Comparison of ENCODE assay signal across 36 mouse cellular contexts in the genomic region with DNA sequence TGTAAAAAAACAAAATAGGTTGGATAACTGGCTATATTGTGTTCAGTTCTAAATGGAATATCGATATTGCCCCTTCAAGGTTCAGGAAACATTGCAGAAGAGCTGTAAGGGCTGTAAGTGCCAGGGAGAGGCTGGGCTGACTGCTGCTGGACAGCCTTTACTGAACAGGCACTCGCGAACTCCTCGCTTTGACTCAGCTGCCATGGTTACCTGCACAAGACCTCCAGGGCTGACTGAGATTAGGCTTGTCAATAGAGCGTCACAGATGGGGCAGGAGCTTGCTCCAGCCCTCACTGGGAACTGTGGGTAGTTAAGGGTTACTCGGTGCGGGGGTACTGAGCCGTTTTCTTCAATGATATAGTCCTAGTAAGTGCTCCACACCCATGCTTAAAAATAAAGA. TPM values are rescaled to one million over a fixed set of nuclear protein-coding genes. Genes with fewer than 3 reads are reported as not detected.
A peak's percentile ranks its signal among the peaks of the same experiment; 100 is the strongest.
DNase-seq lines count a peak whose midpoint lies in the region; ATAC-seq and TF ChIP-seq lines count a peak whose summit lies in the region.
"Had no signal": no experiment of that assay in that cellular context is flagged by ENCODE, and none has a peak within 500 bp of the region (broad histone marks: within the 10 kb centered on the region; RNA-seq: fewer than 3 reads in every experiment).

No protein-coding gene starts in this region.

- no peak overlapping the region for H3K4me3 ChIP-seq in midbrain, embryonic 10.5 days
- H3K4me3 ChIP-seq in midbrain, embryonic 11.5 days (ENCODE audit: low read depth, low read length): no peak overlapping the region
- H3K4me3 ChIP-seq in midbrain, embryonic 13.5 days (replicated peaks): no peak overlapping the region
- no peak overlapping the region for H3K4me3 ChIP-seq in midbrain, postnatal 0 days (ENCODE audit: low read depth, low read length)
- H3K4me3 ChIP-seq: forebrain, embryonic 15.5 days; heart, embryonic 10.5 days; heart, embryonic 15.5 days; midbrain, embryonic 12.5 days; myocyte; neural tube, embryonic 13.5 days had no signal

- WGBS in midbrain, embryonic 10.5 days: 38% methylated on average over 8 of the region's 8 CpGs
- 20% methylated on average over 8 of the region's 8 CpGs for WGBS in midbrain, embryonic 11.5 days
- 35% methylated on average over 8 of the region's 8 CpGs for WGBS in midbrain, embryonic 13.5 days
- 23% methylated on average over 8 of the region's 8 CpGs for WGBS in midbrain, postnatal 0 days

- no peak; the same call in 1 of the 2 replicates for ATAC-seq in midbrain, embryonic 11.5 days (ENCODE audit: low FRiP score)
- peak; percentile 58 for ATAC-seq in midbrain, embryonic 13.5 days
- peak; percentile 77 for ATAC-seq in midbrain, postnatal 0 days (ENCODE audit: low FRiP score)
- ATAC-seq in megakaryocyte, adult 5-6 weeks (ENCODE audit: poor library complexity, severe bottlenecking): no peak
- ATAC-seq: CD4-positive, CD25-positive, alpha-beta regulatory T cell, adult 4 months; forebrain, embryonic 15.5 days had no signal

- H3K4me2 ChIP-seq in midbrain, embryonic 11.5 days: no peak overlapping the region
- no peak overlapping the region for H3K4me2 ChIP-seq in midbrain, embryonic 13.5 days (replicated peaks)
- H3K4me2 ChIP-seq in midbrain, postnatal 0 days (ENCODE audit: low read depth, low read length, poor library complexity, severe bottlenecking): no peak overlapping the region
- H3K4me2 ChIP-seq: forebrain, embryonic 15.5 days; heart, embryonic 15.5 days; lung, embryonic 14.5 days; midbrain, embryonic 12.5 days; neural tube, embryonic 13.5 days had no signal

- H3K36me3 ChIP-seq in midbrain, embryonic 10.5 days: no peaks in the 10 kb centered on the region
- no peaks in the 10 kb centered on the region for H3K36me3 ChIP-seq in midbrain, embryonic 11.5 days (ENCODE audit: control insufficient read depth, insufficient read depth, low read length)
- H3K36me3 ChIP-seq in midbrain, embryonic 13.5 days: no peaks in the 10 kb centered on the region
- H3K36me3 ChIP-seq in midbrain, postnatal 0 days (ENCODE audit: insufficient read depth, low read length): no peaks in the 10 kb centered on the region
- H3K36me3 ChIP-seq: forebrain, embryonic 15.5 days; heart, embryonic 10.5 days; heart, embryonic 15.5 days; midbrain, embryonic 12.5 days; neural tube, embryonic 13.5 days had no signal

- no peak for TF ChIP-seq CTCF in midbrain, postnatal 0 days (IDR thresholded peaks at IDR 0.05)

- DNase-seq in heart, adult 11 months: peak; percentile 49
- DNase-seq in heart, adult 18-20 months: no peak
- peak; percentile 20 for DNase-seq in midbrain, embryonic 10.5 days (ENCODE audit: low spot score)
- DNase-seq in midbrain, embryonic 11.5 days (ENCODE audit: low spot score, missing footprints): no peak
- peak; percentile 6 for DNase-seq in midbrain, postnatal 0 days (ENCODE audit: low spot score)
- DNase-seq: adrenal gland, postnatal 25 days; cerebellum, adult 18-20 months; cerebellum, postnatal 10 days; heart, postnatal 36 days; kidney, adult 11 months; kidney, postnatal 14 days; layer of hippocampus, adult 9-11 months; liver; lung, embryonic 14.5 days; lung, postnatal 14 days; thymus, postnatal 14 days had no signal

- no peaks in the 10 kb centered on the region for H3K27me3 ChIP-seq in midbrain, embryonic 10.5 days (ENCODE audit: low read depth, poor library complexity, severe bottlenecking)
- no peaks in the 10 kb centered on the region for H3K27me3 ChIP-seq in midbrain, embryonic 11.5 days (ENCODE audit: control insufficient read depth, insufficient read depth, low read length)
- no peaks in the 10 kb centered on the region for H3K27me3 ChIP-seq in midbrain, embryonic 13.5 days
- no peaks in the 10 kb centered on the region for H3K27me3 ChIP-seq in midbrain, postnatal 0 days (ENCODE audit: insufficient read depth, low read length)
- H3K27me3 ChIP-seq: forebrain, embryonic 15.5 days; heart, embryonic 15.5 days; midbrain, embryonic 12.5 days; neural tube, embryonic 13.5 days had no signal

- H3K9me3 ChIP-seq in midbrain, embryonic 10.5 days (replicated peaks): no peaks in the 10 kb centered on the region
- no peaks in the 10 kb centered on the region for H3K9me3 ChIP-seq in midbrain, embryonic 11.5 days (ENCODE audit: control insufficient read depth, low read length)
- no peaks in the 10 kb centered on the region for H3K9me3 ChIP-seq in midbrain, embryonic 13.5 days
- no peaks in the 10 kb centered on the region for H3K9me3 ChIP-seq in midbrain, postnatal 0 days (ENCODE audit: low read length)
- H3K9me3 ChIP-seq: forebrain, embryonic 15.5 days; heart, embryonic 15.5 days; midbrain, embryonic 12.5 days; neural tube, embryonic 13.5 days had no signal

- H3K4me1 ChIP-seq in midbrain, embryonic 10.5 days: peaks cover 4% of the 10 kb centered on the region
- 0 out of 2 replicates have a peak, but pooled peaks cover 2% of the 10 kb centered on the region for H3K4me1 ChIP-seq in midbrain, embryonic 11.5 days (ENCODE audit: control insufficient read depth, insufficient read depth, low read length)
- H3K4me1 ChIP-seq in midbrain, embryonic 13.5 days (replicated peaks): no peaks in the 10 kb centered on the region
- no peaks in the 10 kb centered on the region for H3K4me1 ChIP-seq in midbrain, postnatal 0 days (ENCODE audit: insufficient read depth, low read length)
- H3K4me1 ChIP-seq: forebrain, embryonic 15.5 days; heart, embryonic 10.5 days; heart, embryonic 15.5 days; midbrain, embryonic 12.5 days; neural tube, embryonic 13.5 days had no signal

- no peak overlapping the region for H3K9ac ChIP-seq in midbrain, embryonic 11.5 days (ENCODE audit: low read length)
- H3K9ac ChIP-seq in midbrain, embryonic 13.5 days (replicated peaks): no peak overlapping the region
- H3K9ac ChIP-seq in midbrain, postnatal 0 days (replicated peaks; ENCODE audit: low read length, poor library complexity, severe bottlenecking): no peak overlapping the region
- H3K9ac ChIP-seq: forebrain, embryonic 15.5 days; heart, embryonic 15.5 days; liver, embryonic 14.5 days; lung, embryonic 14.5 days; midbrain, embryonic 12.5 days; neural tube, embryonic 13.5 days had no signal

- no peak overlapping the region for H3K27ac ChIP-seq in midbrain, embryonic 10.5 days (replicated peaks)
- H3K27ac ChIP-seq in midbrain, embryonic 11.5 days (ENCODE audit: low read depth, low read length): no peak overlapping the region
- no peak overlapping the region for H3K27ac ChIP-seq in midbrain, embryonic 13.5 days
- H3K27ac ChIP-seq in midbrain, postnatal 0 days (ENCODE audit: low read depth, low read length): no peak overlapping the region
- H3K27ac ChIP-seq: forebrain, embryonic 15.5 days; heart, embryonic 10.5 days; heart, embryonic 15.5 days; liver, embryonic 14.5 days; midbrain, embryonic 12.5 days; neural tube, embryonic 13.5 days had no signal

RNA-seq across cellular contexts. Expression of gene Klk12, which starts 2.2 kb away (rescaled TPM):
- total RNA-seq in heart, adult 18-20 months (2021): not detected
- not detected in 2 replicates for polyA plus RNA-seq in midbrain, embryonic 10.5 days (2016; fragmentation: Nextera tagmentation; extraction: Ambion mirVana)
- not detected in 2 replicates for polyA plus RNA-seq in midbrain, embryonic 11.5 days (2014; fragmentation: Nextera tagmentation; extraction: Ambion mirVana)
- not detected in 2 replicates for polyA plus RNA-seq in midbrain, embryonic 13.5 days (2015; fragmentation: Nextera tagmentation; extraction: Ambion mirVana)
- total RNA-seq in midbrain, postnatal 0 days (2014; rRNA removed): not detected in 2 replicates
- polyA plus RNA-seq in midbrain, postnatal 0 days (2015; fragmentation: Nextera tagmentation; extraction: Ambion mirVana): not detected in 2 replicates
- not detected in 2 replicates for total RNA-seq in megakaryocyte, adult 5-6 weeks (2015)
- not detected in 2 replicates for total RNA-seq in megakaryocyte, adult 5-6 weeks (2017)
- total RNA-seq: adrenal gland, adult 18-20 months; adrenal gland, postnatal 25 days; gastrocnemius, adult 8-10 months; heart, postnatal 36 days; left cerebral cortex, adult 18-20 months; left cerebral cortex, postnatal 14 days had no signal
- polyA plus RNA-seq: CD4-positive, CD25-positive, alpha-beta regulatory T cell, adult 4 months; cortical plate, adult 2 months; embryonic facial prominence, embryonic 11.5 days; forebrain, embryonic 15.5 days; gonadal fat pad, adult 2 months; heart, embryonic 10.5 days; heart, embryonic 15.5 days; kidney, embryonic 14.5 days; limb, embryonic 11.5 days; liver, embryonic 14.5 days; lung, embryonic 14.5 days; midbrain, embryonic 12.5 days; neural tube, embryonic 13.5 days; urinary bladder, adult 2 months had no signal

RNA-seq across cellular contexts. Expression of gene Klk11, which starts 7.9 kb away (rescaled TPM):
- under 1 TPM in 1 of 2 experiments, not detected in 1; 0.30 TPM for total RNA-seq in heart, adult 18-20 months (2021)
- polyA plus RNA-seq in midbrain, embryonic 10.5 days (2016; fragmentation: Nextera tagmentation; extraction: Ambion mirVana): not detected in 2 replicates
- 0.19 TPM in 1 of 2 replicates, not detected in the other for polyA plus RNA-seq in midbrain, embryonic 11.5 days (2014; fragmentation: Nextera tagmentation; extraction: Ambion mirVana)
- not detected in 2 replicates for polyA plus RNA-seq in midbrain, embryonic 13.5 days (2015; fragmentation: Nextera tagmentation; extraction: Ambion mirVana)
- total RNA-seq in midbrain, postnatal 0 days (2014; rRNA removed): 0.19 TPM in 1 of 2 replicates, not detected in the other
- not detected in 2 replicates for polyA plus RNA-seq in midbrain, postnatal 0 days (2015; fragmentation: Nextera tagmentation; extraction: Ambion mirVana)
- total RNA-seq in megakaryocyte, adult 5-6 weeks (2015): not detected in 2 replicates
- total RNA-seq in megakaryocyte, adult 5-6 weeks (2017): not detected in 2 replicates
- total RNA-seq: adrenal gland, adult 18-20 months; adrenal gland, postnatal 25 days; left cerebral cortex, adult 18-20 months; left cerebral cortex, postnatal 14 days had no signal
- polyA plus RNA-seq: cortical plate, adult 2 months; embryonic facial prominence, embryonic 11.5 days; forebrain, embryonic 15.5 days; gonadal fat pad, adult 2 months; heart, embryonic 10.5 days; kidney, embryonic 14.5 days; limb, embryonic 11.5 days; liver, embryonic 14.5 days; lung, embryonic 14.5 days; midbrain, embryonic 12.5 days; neural tube, embryonic 13.5 days had no signal

RNA-seq across cellular contexts. Expression of gene Klk10, which starts 14.4 kb away (rescaled TPM):
- total RNA-seq in heart, adult 18-20 months (2021): under 1 TPM; 0.20 to 0.49 TPM
- polyA plus RNA-seq in midbrain, embryonic 10.5 days (2016; fragmentation: Nextera tagmentation; extraction: Ambion mirVana): 0.19 and 0.36 TPM in 2 replicates
- 0.19 and 0.29 TPM in 2 replicates for polyA plus RNA-seq in midbrain, embryonic 11.5 days (2014; fragmentation: Nextera tagmentation; extraction: Ambion mirVana)
- not detected in 2 replicates for polyA plus RNA-seq in midbrain, embryonic 13.5 days (2015; fragmentation: Nextera tagmentation; extraction: Ambion mirVana)
- total RNA-seq in midbrain, postnatal 0 days (2014; rRNA removed): 0.66 TPM in 1 of 2 replicates, not detected in the other
- polyA plus RNA-seq in midbrain, postnatal 0 days (2015; fragmentation: Nextera tagmentation; extraction: Ambion mirVana): 0.28 TPM in 1 of 2 replicates, not detected in the other
- not detected in 2 replicates for total RNA-seq in megakaryocyte, adult 5-6 weeks (2015)
- total RNA-seq in megakaryocyte, adult 5-6 weeks (2017): not detected in 2 replicates
- total RNA-seq: adrenal gland, postnatal 25 days; left cerebral cortex, adult 18-20 months had no signal
- polyA plus RNA-seq: neural tube, embryonic 13.5 days had no signal

RNA-seq across cellular contexts. Expression of gene Klk9, which starts 25.2 kb away (rescaled TPM):
- total RNA-seq in heart, adult 18-20 months (2021): not detected
- polyA plus RNA-seq in midbrain, embryonic 10.5 days (2016; fragmentation: Nextera tagmentation; extraction: Ambion mirVana): not detected in 2 replicates
- not detected in 2 replicates for polyA plus RNA-seq in midbrain, embryonic 11.5 days (2014; fragmentation: Nextera tagmentation; extraction: Ambion mirVana)
- 0.13 and 0.20 TPM in 2 replicates for polyA plus RNA-seq in midbrain, embryonic 13.5 days (2015; fragmentation: Nextera tagmentation; extraction: Ambion mirVana)
- not detected in 2 replicates for total RNA-seq in midbrain, postnatal 0 days (2014; rRNA removed)
- polyA plus RNA-seq in midbrain, postnatal 0 days (2015; fragmentation: Nextera tagmentation; extraction: Ambion mirVana): 0.15 TPM in 1 of 2 replicates, not detected in the other
- not detected in 2 replicates for total RNA-seq in megakaryocyte, adult 5-6 weeks (2015)
- total RNA-seq in megakaryocyte, adult 5-6 weeks (2017): not detected in 2 replicates
- total RNA-seq: adrenal gland, adult 18-20 months; adrenal gland, postnatal 25 days; gastrocnemius, adult 8-10 months; heart, postnatal 36 days; left cerebral cortex, adult 18-20 months; left cerebral cortex, postnatal 14 days had no signal
- polyA plus RNA-seq: CD4-positive, CD25-positive, alpha-beta regulatory T cell, adult 4 months; cortical plate, adult 2 months; embryonic facial prominence, embryonic 11.5 days; forebrain, embryonic 15.5 days; gonadal fat pad, adult 2 months; heart, embryonic 10.5 days; heart, embryonic 15.5 days; kidney, embryonic 14.5 days; limb, embryonic 11.5 days; liver, embryonic 14.5 days; lung, embryonic 14.5 days; midbrain, embryonic 12.5 days; myocyte; neural tube, embryonic 13.5 days; urinary bladder, adult 2 months had no signal

RNA-seq across cellular contexts. Expression of gene Klk8, which starts 30.9 kb away (rescaled TPM):
- 10 to 100 TPM in 1 of 2 experiments, 1 to 10 TPM in 1; 8.9 to 10.2 TPM for total RNA-seq in heart, adult 18-20 months (2021)
- 9.5 and 10.0 TPM in 2 replicates for polyA plus RNA-seq in midbrain, embryonic 10.5 days (2016; fragmentation: Nextera tagmentation; extraction: Ambion mirVana)
- 7.6 and 7.8 TPM in 2 replicates for polyA plus RNA-seq in midbrain, embryonic 11.5 days (2014; fragmentation: Nextera tagmentation; extraction: Ambion mirVana)
- 4.5 and 4.9 TPM in 2 replicates for polyA plus RNA-seq in midbrain, embryonic 13.5 days (2015; fragmentation: Nextera tagmentation; extraction: Ambion mirVana)
- 6.7 and 9.5 TPM in 2 replicates for total RNA-seq in midbrain, postnatal 0 days (2014; rRNA removed)
- 7.4 and 12.0 TPM in 2 replicates for polyA plus RNA-seq in midbrain, postnatal 0 days (2015; fragmentation: Nextera tagmentation; extraction: Ambion mirVana)
- total RNA-seq in megakaryocyte, adult 5-6 weeks (2015): 10.4 and 13.7 TPM in 2 replicates
- 5.0 and 10.2 TPM in 2 replicates for total RNA-seq in megakaryocyte, adult 5-6 weeks (2017)
- polyA plus RNA-seq: myocyte had no signal

Comparison
In these comparisons a context has a peak if more than half of its experiments do, and no peak if none do; other contexts are left out.
1. DNase-seq: peak in heart, adult 11 months (single experiment), midbrain, embryonic 10.5 days (single experiment) and midbrain, postnatal 0 days (single experiment); none in heart, adult 18-20 months (0 of 2) and midbrain, embryonic 11.5 days (single experiment).
2. ATAC-seq: peak in midbrain, embryonic 13.5 days (single experiment) and midbrain, postnatal 0 days (single experiment); none in midbrain, embryonic 11.5 days (single experiment) and megakaryocyte, adult 5-6 weeks (single experiment).